Mouse (Mus musculus): Measurements from ENCODE around the gene Rnf2. TPM values are rescaled to one million over a fixed set of nuclear protein-coding genes. Genes with fewer than 3 reads are reported as not detected.

The Rnf2 gene
- total RNA-seq, 2 experiments from 2014 or later = 7.9 to 11.9 TPM

Other genes with a start within 250 kb of the Rnf2 start
- 44.1 and 48.8 TPM in 2 replicates for gene Ivns1abp, start 156.5 kb downstream of the Rnf2 start, total RNA-seq (2015; ENCODE audit: low replicate concordance)
- gene Ivns1abp, start 156.5 kb downstream of the Rnf2 start, total RNA-seq (2017; ENCODE audit: low replicate concordance) = 49.8 and 58.1 TPM in 2 replicates
- gene Swt1, start 72.5 kb downstream of the Rnf2 start, total RNA-seq (2015; ENCODE audit: low replicate concordance) = 120 and 152 TPM in 2 replicates
- 119 and 130 TPM in 2 replicates for gene Swt1, start 72.5 kb downstream of the Rnf2 start, total RNA-seq (2017; ENCODE audit: low replicate concordance)
- gene Trmt1l, start 72.4 kb downstream of the Rnf2 start, total RNA-seq (2015; ENCODE audit: low replicate concordance) = 16.7 and 18.1 TPM in 2 replicates
- gene Trmt1l, start 72.4 kb downstream of the Rnf2 start, total RNA-seq (2017; ENCODE audit: low replicate concordance) = 16.6 and 19.8 TPM in 2 replicates
- 12.7 and 15.4 TPM in 2 replicates for gene Fam129a, start 70.2 kb upstream of the Rnf2 start, total RNA-seq (2015; ENCODE audit: low replicate concordance)
- 10.9 and 13.3 TPM in 2 replicates for gene Fam129a, start 70.2 kb upstream of the Rnf2 start, total RNA-seq (2017; ENCODE audit: low replicate concordance)

All from erythroblast, adult 5-6 weeks (primary cell).